Mouse (Mus musculus): ENCODE results near the gene Snx33. TPM values are rescaled to one million over a fixed set of nuclear protein-coding genes. Genes with fewer than 3 reads are reported as not detected.
"Not testable (repeated sequence)": the region's sequence is repeated elsewhere in the genome, so short reads cannot be mapped to it uniquely, and the experiment has no call there.

Gene Snx33
- polyA plus RNA-seq, 1 experiment = 3.4 TPM

DNA sequence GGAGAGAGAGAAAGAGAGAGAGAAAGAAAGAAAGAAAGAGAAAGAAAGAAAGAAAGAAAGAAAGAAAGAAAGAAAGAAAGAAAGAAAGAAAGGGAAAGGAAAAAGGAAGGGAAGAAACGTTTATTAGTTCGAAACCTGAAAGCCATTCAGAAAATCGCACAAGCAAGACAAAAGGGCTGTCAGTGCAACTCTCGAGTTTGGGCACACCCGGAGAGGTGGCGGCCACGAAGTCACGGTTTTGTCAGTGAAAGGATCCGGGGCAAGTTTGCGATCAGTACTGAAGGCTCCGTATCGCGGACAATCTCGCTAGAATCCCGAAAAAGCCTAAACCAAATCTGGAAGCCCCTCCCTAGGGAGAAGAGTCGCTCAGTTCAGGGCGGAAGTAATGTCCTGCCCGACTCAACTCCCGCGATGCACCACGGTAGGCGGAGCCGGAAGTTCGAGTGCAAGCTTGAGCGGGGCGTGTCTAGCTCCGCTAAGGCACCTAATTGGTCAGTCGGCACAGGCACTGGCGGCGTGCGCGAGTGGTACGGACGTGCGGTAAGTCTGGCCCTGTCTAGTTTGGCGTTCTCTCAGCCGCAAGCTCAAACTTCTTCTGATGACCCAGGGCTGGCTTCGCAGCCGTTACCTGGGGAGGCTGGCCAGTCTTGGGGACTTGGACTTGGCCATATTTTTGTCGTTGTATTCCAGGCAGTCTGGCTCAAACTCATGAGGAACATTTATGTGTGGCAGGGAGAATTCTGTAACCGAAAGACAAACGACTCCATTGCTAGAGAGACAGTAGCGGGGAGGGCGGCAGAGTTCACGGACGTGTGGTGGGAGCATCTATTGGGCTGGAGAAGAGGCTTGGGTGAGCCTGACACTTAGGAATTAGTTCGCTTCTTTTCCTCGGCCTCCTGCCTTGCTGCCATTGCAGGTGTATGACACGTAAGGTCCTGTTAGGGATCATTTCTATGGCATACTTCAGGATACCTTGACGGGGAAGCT lies 22.5 kb upstream of the Snx33 start, which contains the start of gene Snupn:
Snupn (plus strand) TSS at position 465 of the 987 bp plus-strand sequence.
- peak within 1 kb of the TSS; percentile 68 for H3K27ac ChIP-seq (ENCODE audit: control insufficient read depth, insufficient read depth, low read depth, low read length, poor library complexity)
- WGBS = under 1% methylated on average over 50 of the region's 50 CpGs
- H3K4me3 ChIP-seq (replicated peaks; ENCODE audit: control insufficient read depth, low read depth, low read length) = peak within 1 kb of the TSS; percentile 84
- H3K4me1 ChIP-seq (ENCODE audit: control insufficient read depth, insufficient read depth, low read length) = peaks cover 1% of the 10 kb centered on the region
- TF ChIP-seq POLR2A (IDR thresholded peaks at IDR 0.05; ENCODE audit: borderline replicate concordance, control insufficient read depth, low read depth, low read length) (peak; percentile 97), CTCF (IDR thresholded peaks at IDR 0.05; ENCODE audit: control insufficient read depth, insufficient read depth, low read length) (no peak)

GRCm38 (mm10) chr9:56949767-56950166 lies 21.6 kb upstream of the Snx33 start:
- no peak overlapping the region for H3K27ac ChIP-seq (ENCODE audit: control insufficient read depth, insufficient read depth, low read depth, low read length, poor library complexity)
- 12% methylated on average over 13 of the region's 13 CpGs for WGBS
- TF ChIP-seq CTCF (IDR thresholded peaks at IDR 0.05; ENCODE audit: control insufficient read depth, insufficient read depth, low read length) = no peak
- TF ChIP-seq POLR2A (IDR thresholded peaks at IDR 0.05; ENCODE audit: borderline replicate concordance, control insufficient read depth, low read depth, low read length) = no peak
- H3K4me1 ChIP-seq (ENCODE audit: control insufficient read depth, insufficient read depth, low read length) = peaks cover 1% of the 10 kb centered on the region
- peak overlapping the region; percentile 41 for H3K4me3 ChIP-seq (replicated peaks; ENCODE audit: control insufficient read depth, low read depth, low read length)

DNA sequence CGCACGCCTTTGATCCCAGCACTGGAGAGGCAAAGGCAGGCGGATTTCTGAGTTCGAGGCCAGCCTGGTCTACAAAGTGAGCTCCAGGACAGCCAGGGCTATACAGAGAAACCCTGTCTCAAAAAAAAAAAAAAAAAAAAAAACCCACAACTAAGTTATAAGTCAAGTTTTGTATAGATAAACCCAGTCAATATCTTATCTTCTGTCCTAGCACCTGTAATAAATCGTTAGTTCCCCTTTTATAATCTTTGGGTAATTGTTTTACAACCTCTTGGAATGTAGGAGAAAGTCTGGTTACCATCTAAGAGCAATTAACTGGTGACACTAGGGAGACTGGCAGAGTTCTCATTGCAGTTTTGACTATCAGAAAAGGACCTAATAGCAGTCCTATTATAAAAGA lies 20.5 kb upstream of the Snx33 start:
- 64% methylated on average over 5 of the region's 5 CpGs for WGBS
- not testable (repeated sequence) for H3K4me3 ChIP-seq (replicated peaks; ENCODE audit: control insufficient read depth, low read depth, low read length); H3K4me1 ChIP-seq (ENCODE audit: control insufficient read depth, insufficient read depth, low read length)

DNA sequence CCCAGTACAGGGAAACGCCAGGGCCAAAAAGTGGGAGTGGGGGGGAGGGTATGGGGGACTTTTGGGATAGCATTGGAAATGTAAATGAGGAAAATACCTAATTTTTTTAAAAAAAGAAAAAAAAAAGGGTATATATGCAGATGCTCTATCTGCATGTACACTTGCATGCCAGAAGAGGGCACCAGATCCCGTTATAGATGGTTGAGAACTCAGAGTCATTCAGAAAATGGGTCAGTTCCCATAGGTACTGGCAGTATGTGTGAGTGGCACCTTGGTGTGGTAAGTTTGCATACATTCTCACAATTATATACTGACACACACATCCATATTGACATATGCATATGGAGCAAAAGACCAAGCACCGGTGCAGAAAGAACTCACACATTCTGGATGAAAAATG lies 19.3 kb upstream of the Snx33 start:
- H3K27ac ChIP-seq (ENCODE audit: control insufficient read depth, insufficient read depth, low read depth, low read length, poor library complexity); H3K4me1 ChIP-seq (ENCODE audit: control insufficient read depth, insufficient read depth, low read length); H3K4me3 ChIP-seq (replicated peaks; ENCODE audit: control insufficient read depth, low read depth, low read length): not testable (repeated sequence)
- 28% methylated on average over 3 of the region's 3 CpGs for WGBS

More for the DNA sequence above, 20.5 kb upstream of the Snx33 start:
- H3K27ac ChIP-seq (ENCODE audit: control insufficient read depth, insufficient read depth, low read depth, low read length, poor library complexity) = not testable (repeated sequence)

GRCm38 (mm10) chr9:56938374-56938773 lies 10.2 kb upstream of the Snx33 start:
- WGBS = under 1% methylated on average over 7 of the region's 7 CpGs
- TF ChIP-seq CTCF (IDR thresholded peaks at IDR 0.05; ENCODE audit: control insufficient read depth, insufficient read depth, low read length) (no peak), POLR2A (IDR thresholded peaks at IDR 0.05; ENCODE audit: borderline replicate concordance, control insufficient read depth, low read depth, low read length) (no peak)
- H3K4me3 ChIP-seq (replicated peaks; ENCODE audit: control insufficient read depth, low read depth, low read length) = peak overlapping the region; percentile 99
- H3K4me1 ChIP-seq (ENCODE audit: control insufficient read depth, insufficient read depth, low read length) = peaks cover 2% of the 10 kb centered on the region
- H3K27ac ChIP-seq (ENCODE audit: control insufficient read depth, insufficient read depth, low read depth, low read length, poor library complexity) = no peak overlapping the region

GRCm38 (mm10) chr9:56937223-56938160 lies 9.3 kb upstream of the Snx33 start, which contains the start of gene Imp3:
Gene Imp3 (plus strand): TSS chr9:56937475.
- peaks cover 2% of the 10 kb centered on the region for H3K4me1 ChIP-seq (ENCODE audit: control insufficient read depth, insufficient read depth, low read length)
- under 1% methylated on average over 73 of the region's 73 CpGs for WGBS
- peak within 1 kb of the TSS; percentile 99 for H3K4me3 ChIP-seq (replicated peaks; ENCODE audit: control insufficient read depth, low read depth, low read length)
- H3K27ac ChIP-seq (ENCODE audit: control insufficient read depth, insufficient read depth, low read depth, low read length, poor library complexity) = peak within 1 kb of the TSS; percentile 96
- TF ChIP-seq CTCF (IDR thresholded peaks at IDR 0.05; ENCODE audit: control insufficient read depth, insufficient read depth, low read length) (peak; percentile 23; the same call in 1 of the 2 replicates), POLR2A (IDR thresholded peaks at IDR 0.05; ENCODE audit: borderline replicate concordance, control insufficient read depth, low read depth, low read length) (peak; percentile 50; the same call in 1 of the 2 replicates)

DNA sequence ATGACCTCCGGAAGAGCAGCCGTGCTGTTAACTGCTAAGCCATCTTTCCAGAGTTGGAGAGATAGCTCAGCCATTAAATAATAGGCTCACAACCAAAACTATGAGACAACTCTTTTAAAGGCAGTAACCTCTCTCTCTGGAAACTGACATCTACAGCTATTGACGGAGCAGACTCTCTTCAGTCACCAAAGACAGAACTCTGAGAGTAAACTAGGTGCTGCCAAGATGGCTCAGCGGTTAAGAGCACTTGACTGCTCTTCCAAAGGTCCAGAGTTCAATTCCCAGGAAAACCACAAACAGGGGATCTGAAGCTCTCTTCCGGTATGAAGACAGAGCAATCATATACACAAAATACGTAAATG lies 8.7 kb upstream of the Snx33 start:
- peak overlapping the region; percentile 44 for H3K4me3 ChIP-seq (replicated peaks; ENCODE audit: control insufficient read depth, low read depth, low read length)
- H3K27ac ChIP-seq (ENCODE audit: control insufficient read depth, insufficient read depth, low read depth, low read length, poor library complexity) = no peak overlapping the region
- 14% methylated on average over 6 of the region's 6 CpGs for WGBS
- TF ChIP-seq POLR2A (IDR thresholded peaks at IDR 0.05; ENCODE audit: borderline replicate concordance, control insufficient read depth, low read depth, low read length) = no peak
- no peak for TF ChIP-seq CTCF (IDR thresholded peaks at IDR 0.05; ENCODE audit: control insufficient read depth, insufficient read depth, low read length)
- H3K4me1 ChIP-seq (ENCODE audit: control insufficient read depth, insufficient read depth, low read length) = peaks cover 2% of the 10 kb centered on the region

GRCm38 (mm10) chr9:56930556-56930955 lies 2.4 kb upstream of the Snx33 start:
- WGBS = 62% methylated on average over 1 of the region's 1 CpGs
- H3K4me1 ChIP-seq (ENCODE audit: control insufficient read depth, insufficient read depth, low read length) = no peaks in the 10 kb centered on the region; the same call in 1 of the 2 replicates
- no peak overlapping the region for H3K4me3 ChIP-seq (replicated peaks; ENCODE audit: control insufficient read depth, low read depth, low read length)
- TF ChIP-seq CTCF (IDR thresholded peaks at IDR 0.05; ENCODE audit: control insufficient read depth, insufficient read depth, low read length) (no peak), POLR2A (IDR thresholded peaks at IDR 0.05; ENCODE audit: borderline replicate concordance, control insufficient read depth, low read depth, low read length) (no peak)
- no peak overlapping the region for H3K27ac ChIP-seq (ENCODE audit: control insufficient read depth, insufficient read depth, low read depth, low read length, poor library complexity)

Data from bone marrow, adult 2 months (tissue).